Mouse (Mus musculus): ENCODE measurements around the gene Rps15.
A peak's percentile ranks its signal among the peaks of the same experiment; 100 is the strongest.
"Not testable (repeated sequence)": the region's sequence is repeated elsewhere in the genome, so short reads cannot be mapped to it uniquely, and the experiment has no call there.

Gene Rps15

GRCm38 (mm10) chr10:80292251-80293146, at the start of gene Rps15:
Gene Rps15 (plus strand): TSS chr10:80292453.
- peak; percentile 89 to 93 for DNase-seq (ENCODE audit: low spot score in 2 of 2)

GRCm38 (mm10) chr10:80242607-80243006, 49.6 kb upstream of the Rps15 start:
- DNase-seq (ENCODE audit: low spot score in 2 of 2): no peak

GRCm38 (mm10) chr10:80244791-80245399, 47.4 kb upstream of the Rps15 start:
- no peak for DNase-seq (ENCODE audit: low spot score in 2 of 2)

GRCm38 (mm10) chr10:80245600-80245999, 46.7 kb upstream of the Rps15 start:
- DNase-seq (ENCODE audit: low spot score in 2 of 2): peak; percentile 62 to 84

- peak in 1 of 2 experiments; percentile 39 for DNase-seq (ENCODE audit: low spot score in 2 of 2)
Observed at GRCm38 (mm10) chr10:80247849-80248248, 44.4 kb upstream of the Rps15 start.

GRCm38 (mm10) chr10:80248437-80248836, 43.8 kb upstream of the Rps15 start:
- not testable (repeated sequence) for DNase-seq (ENCODE audit: low spot score in 2 of 2)

GRCm38 (mm10) chr10:80248971-80249640, 43.1 kb upstream of the Rps15 start, which contains the start of gene Ndufs7:
Gene Ndufs7 (plus strand): TSS chr10:80249121.
- peak; percentile 97 to 99 for DNase-seq (ENCODE audit: low spot score in 2 of 2)

GRCm38 (mm10) chr10:80250059-80250458, 42.2 kb upstream of the Rps15 start:
- DNase-seq (ENCODE audit: low spot score in 2 of 2): no peak

GRCm38 (mm10) chr10:80250573-80250972, 41.7 kb upstream of the Rps15 start:
- DNase-seq (ENCODE audit: low spot score in 2 of 2): no peak

- DNase-seq (ENCODE audit: low spot score in 2 of 2): no peak
Observed at GRCm38 (mm10) chr10:80252011-80252410, 40.2 kb upstream of the Rps15 start.

- DNase-seq (ENCODE audit: low spot score in 2 of 2): no peak
Observed at GRCm38 (mm10) chr10:80252493-80253274, 39.6 kb upstream of the Rps15 start.

- DNase-seq (ENCODE audit: low spot score in 2 of 2): no peak
Observed at GRCm38 (mm10) chr10:80253551-80253950, 38.7 kb upstream of the Rps15 start.

- no peak for DNase-seq (ENCODE audit: low spot score in 2 of 2)
Observed at GRCm38 (mm10) chr10:80254331-80255297, 37.6 kb upstream of the Rps15 start.

GRCm38 (mm10) chr10:80255881-80256535, 36.2 kb upstream of the Rps15 start:
- no peak for DNase-seq (ENCODE audit: low spot score in 2 of 2)

- no peak for DNase-seq (ENCODE audit: low spot score in 2 of 2)
Observed at GRCm38 (mm10) chr10:80257936-80258335, 34.3 kb upstream of the Rps15 start.

GRCm38 (mm10) chr10:80258752-80259462, 33.3 kb upstream of the Rps15 start:
- no peak for DNase-seq (ENCODE audit: low spot score in 2 of 2)

GRCm38 (mm10) chr10:80259463-80259805, 32.8 kb upstream of the Rps15 start:
- DNase-seq (ENCODE audit: low spot score in 2 of 2): no peak

- peak; percentile 60 to 72 for DNase-seq (ENCODE audit: low spot score in 2 of 2)
Observed at GRCm38 (mm10) chr10:80259861-80260641, 32.2 kb upstream of the Rps15 start.

Measured in frontal cortex, postnatal 36 days (tissue).